Mouse (Mus musculus) retina, postnatal 1 day (tissue): ENCODE measurements around the gene Ralgps2.
A peak's percentile ranks its signal among the peaks of the same experiment; 100 is the strongest.

Experiments
- DNase-seq: peaks from one replicate; pipeline ENCODE4 v3.0.0-alpha.2; 2012

Ralgps2 gene

GRCm38 (mm10) chr1:156811928-156812327, 127.5 kb downstream of the Ralgps2 start:
- no peak for DNase-seq

- DNase-seq, result no peak
These were observed 131.1 kb downstream of the Ralgps2 start for GRCm38 (mm10) chr1:156808332-156808731.

- no peak for DNase-seq
These were observed 138.2 kb downstream of the Ralgps2 start for GRCm38 (mm10) chr1:156801276-156801675.

DNA sequence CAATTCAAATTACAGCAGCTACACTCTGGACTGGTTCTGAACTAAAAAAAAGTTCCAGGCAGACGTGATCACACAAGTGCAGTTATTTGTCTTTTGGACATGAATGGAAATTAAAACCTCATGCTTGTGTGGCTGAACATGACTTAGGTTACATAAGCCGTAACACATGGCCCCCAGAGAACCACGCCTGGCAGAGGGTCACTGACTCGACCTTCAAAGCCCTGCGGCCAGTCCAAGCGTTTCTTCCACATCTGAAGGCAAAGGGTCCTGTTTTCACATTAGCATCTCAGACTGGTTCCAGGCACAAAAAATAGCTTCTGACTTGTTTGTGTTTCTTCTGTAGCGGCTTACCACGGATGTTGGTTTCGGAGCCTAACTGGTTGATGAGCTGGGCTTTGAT, 143.2 kb downstream of the Ralgps2 start:
- DNase-seq, result no peak

- peak; percentile 43 for DNase-seq
These were observed 149.5 kb downstream of the Ralgps2 start for GRCm38 (mm10) chr1:156789844-156790490.

DNA sequence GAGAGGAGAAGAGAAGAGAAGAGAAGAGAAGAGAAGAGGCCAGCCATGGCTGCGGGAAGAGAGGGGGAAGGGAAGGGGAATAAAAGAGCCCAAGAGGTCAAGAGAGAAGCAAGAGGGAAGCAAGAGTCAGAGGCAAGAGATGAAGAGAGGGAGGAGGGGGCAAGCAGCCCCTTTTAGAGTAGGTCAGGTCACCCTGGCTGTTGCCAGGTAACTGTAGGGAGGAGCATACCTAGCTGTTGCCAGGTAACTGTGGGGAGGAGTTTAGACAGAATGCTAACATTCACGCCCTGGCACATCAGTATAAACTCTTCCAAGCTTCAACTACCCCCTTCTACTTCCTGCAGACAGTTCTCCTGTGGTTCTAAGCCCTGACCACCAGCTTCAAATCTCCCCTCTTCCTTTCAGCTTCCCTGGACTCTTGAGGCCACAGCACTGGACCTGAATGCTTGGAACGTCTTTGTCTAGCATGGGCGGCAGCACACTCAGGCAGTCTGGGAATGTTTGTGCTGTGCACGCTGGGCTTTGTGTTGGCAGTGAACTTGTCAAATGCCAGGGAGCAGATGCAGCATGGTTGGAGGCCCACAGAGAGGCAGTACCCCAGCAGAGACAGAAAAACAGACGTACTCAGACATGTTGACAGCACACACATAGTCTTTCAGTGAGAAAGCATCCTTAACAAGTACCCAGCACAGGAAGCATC, 152.1 kb downstream of the Ralgps2 start:
- DNase-seq, result peak; percentile 23

DNA sequence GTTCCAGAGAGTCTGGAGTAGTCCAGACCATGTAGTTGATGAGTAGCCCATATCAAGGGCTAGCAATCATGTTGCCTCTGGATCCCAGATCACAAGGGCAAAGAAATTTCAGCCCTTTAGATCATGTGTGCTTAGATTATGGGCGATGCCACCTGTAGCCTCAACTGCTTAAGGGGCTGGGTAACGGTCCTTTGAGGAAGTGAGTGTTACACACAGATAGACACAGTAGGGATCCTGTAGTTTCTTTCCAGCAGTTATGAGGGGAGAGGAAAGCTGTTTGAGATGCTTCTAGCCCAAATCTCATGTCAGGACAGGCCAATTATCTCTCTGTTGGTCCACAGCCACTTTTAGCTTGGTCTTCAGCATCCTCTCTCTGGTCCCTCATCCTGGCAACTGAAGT, 153.4 kb downstream of the Ralgps2 start:
- DNase-seq, result no peak

DNA sequence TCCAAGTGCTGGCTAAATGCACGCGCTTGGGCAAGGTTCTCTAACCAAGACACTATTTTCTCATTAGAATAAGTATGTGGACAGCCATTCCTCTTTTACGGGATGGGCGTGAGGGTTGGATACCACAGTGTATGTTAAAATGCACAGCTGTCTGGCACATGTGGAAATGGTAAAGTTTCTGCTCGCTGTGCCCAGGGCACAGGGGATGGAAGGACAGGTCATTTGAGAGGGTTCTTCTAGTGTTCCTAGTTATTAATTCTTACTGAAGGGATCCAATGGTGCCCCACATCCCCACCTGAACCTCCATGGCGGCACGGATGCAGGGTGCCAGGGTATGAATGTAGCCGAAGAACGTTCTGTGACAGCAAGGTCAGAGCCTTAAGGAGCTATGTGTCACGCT, 154.5 kb downstream of the Ralgps2 start:
- no peak for DNase-seq

DNA sequence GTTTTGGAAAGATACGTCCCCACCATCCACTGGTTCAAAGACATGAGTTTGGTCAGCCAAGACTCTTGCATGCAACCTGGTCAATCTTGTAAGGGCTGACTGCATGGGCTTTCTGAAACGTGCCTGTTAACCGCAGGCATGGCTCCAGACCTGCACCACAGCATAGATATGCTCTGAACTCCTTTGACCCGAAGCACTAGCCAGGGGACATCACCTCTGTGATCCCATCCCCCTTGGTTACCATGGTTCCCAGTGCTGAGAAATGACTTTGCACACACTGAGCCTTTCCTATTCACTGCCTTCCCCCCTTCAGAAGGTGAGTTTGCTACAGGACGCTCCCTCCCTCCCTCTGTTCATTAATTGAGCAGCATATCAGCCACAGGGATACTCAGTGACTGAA, 155.3 kb downstream of the Ralgps2 start:
- no peak for DNase-seq

DNA sequence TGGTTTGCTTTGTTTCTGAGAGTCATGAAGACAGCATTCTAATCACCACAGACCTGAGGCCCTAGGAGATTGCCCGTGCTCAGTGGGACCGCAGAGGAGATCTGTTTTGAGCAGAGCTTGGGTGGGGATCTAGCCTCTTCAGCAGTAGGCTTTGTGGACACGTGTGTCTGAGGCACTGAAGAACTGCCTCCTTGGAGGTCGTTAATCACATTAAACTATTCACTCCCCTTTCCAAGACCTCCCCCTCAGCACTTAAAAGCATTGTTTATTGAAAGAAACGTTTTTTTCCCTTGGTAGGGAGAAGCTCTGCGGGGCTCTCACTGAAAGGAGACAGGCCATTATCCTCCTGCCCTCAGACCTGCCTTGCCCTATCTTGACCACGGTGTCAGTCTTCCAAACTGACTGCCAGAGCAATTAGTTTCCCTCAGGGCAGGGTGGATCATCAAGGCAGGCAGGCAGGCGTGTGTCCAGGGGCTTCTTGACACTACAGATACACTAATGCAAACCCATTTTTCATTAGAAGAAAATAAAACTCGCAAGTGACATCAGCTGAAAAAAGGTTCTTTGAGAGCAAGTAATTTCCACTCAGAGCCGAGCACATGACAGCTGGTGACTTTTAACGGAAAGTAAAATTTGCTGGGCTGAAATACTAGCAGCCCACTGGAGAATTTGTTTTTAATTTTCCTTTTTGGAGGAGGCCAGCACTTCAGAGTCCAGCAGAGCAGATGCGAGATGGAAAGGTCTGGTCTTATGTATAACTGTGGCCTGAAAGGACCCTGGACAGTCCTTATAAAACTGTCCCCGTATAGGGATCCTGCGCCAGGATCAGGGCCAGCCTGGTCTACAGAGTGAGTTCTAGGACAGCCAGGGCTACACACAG, 157.2 kb downstream of the Ralgps2 start:
- DNase-seq, result peak; percentile 22

- DNase-seq, result peak; percentile 71
These were observed 158.2 kb downstream of the Ralgps2 start for GRCm38 (mm10) chr1:156781076-156781741.

- peak; percentile 23 for DNase-seq
These were observed 159.0 kb downstream of the Ralgps2 start for GRCm38 (mm10) chr1:156780234-156781005.

- no peak for DNase-seq
These were observed 159.8 kb downstream of the Ralgps2 start for GRCm38 (mm10) chr1:156779595-156779994.

DNA sequence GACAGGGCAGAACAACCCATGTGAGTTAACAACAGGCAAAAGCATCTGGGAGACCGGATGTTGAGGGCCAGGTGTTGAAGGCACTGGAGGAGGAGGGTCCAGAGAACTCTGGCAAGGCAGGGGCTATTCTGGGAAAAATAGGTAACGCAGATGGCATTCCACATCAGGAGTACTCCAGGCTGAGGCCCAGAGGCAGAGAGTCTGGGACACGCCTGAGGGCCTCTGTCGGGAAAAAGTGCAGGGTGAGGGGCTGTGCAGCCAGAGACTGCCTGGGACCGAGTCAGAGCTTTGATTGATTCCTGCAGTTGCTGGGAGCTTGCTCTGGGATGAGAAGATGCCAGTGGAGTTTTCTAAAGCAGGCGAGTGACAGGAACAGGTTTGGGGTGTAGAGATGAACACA, 160.4 kb downstream of the Ralgps2 start:
- no peak for DNase-seq

DNA sequence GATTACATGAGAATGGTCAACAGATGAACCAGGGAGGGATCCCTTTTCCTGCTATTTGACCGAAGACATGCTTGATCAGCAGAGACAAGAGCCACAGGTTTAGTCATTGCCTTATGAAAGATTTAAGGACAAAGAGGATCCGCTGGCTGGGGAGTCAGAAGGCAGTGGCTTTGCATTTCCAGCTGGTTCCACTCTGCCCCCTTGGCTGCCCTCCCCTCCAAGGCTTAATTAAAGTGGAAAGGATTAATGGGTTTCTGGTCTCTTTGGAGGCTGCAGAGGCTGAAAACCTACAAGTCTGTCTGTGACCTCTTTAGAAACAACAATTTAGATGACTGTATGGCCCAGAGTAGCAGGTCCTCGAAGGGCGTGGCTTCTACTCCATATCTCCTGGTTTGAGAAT, 161.5 kb downstream of the Ralgps2 start:
- peak; percentile 28 for DNase-seq

GRCm38 (mm10) chr1:156775983-156776382, 163.4 kb downstream of the Ralgps2 start:
- no peak for DNase-seq

- DNase-seq, result no peak
These were observed 164.2 kb downstream of the Ralgps2 start for GRCm38 (mm10) chr1:156775190-156775589.

- no peak for DNase-seq
These were observed 168.6 kb downstream of the Ralgps2 start for GRCm38 (mm10) chr1:156770845-156771244.

DNA sequence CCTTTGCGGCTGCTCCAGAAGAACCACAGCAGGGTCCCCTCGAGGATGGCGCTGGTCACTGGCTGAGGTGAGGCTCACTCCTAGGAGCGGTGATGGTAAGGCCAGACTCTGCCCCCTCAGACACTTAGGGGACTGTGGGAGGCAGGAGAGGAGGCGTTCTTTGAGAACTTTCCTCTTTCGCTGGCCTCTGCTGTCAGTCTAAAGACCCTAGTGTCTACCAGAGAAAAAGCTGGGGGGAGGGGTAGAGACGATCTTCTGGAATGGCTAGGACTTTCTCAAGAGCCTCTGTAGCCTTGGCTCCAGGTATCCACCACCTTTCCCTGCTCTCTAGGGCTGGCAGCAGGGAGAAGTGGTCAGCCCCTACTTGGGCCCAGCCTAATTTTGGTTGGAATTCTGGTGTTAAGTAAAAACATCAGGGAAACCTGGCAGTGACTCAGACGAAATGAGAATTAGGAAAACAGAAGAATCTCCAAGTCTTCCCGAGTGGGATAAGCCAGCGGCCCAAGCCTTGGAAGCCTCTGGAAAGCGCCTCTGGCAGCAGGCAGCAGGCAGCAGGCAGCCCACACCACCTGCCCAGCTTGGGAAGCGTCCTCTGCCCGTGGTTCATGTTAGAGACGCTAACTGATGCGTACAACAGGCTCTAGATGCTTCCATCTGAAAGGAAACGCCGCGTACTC, 169.7 kb downstream of the Ralgps2 start:
- DNase-seq, result no peak

GRCm38 (mm10) chr1:156769163-156769562, 170.3 kb downstream of the Ralgps2 start:
- no peak for DNase-seq

- DNase-seq, result no peak
These were observed 174.1 kb downstream of the Ralgps2 start for GRCm38 (mm10) chr1:156765311-156765710.

GRCm38 (mm10) chr1:156764584-156764983, 174.8 kb downstream of the Ralgps2 start:
- no peak for DNase-seq
